Comparison of ENCODE assay signal across 10 mouse cellular contexts in genomic region chr11:79878091-79878490, GRCm38 (mm10).
DNase-seq lines count a peak whose midpoint lies in the region; ATAC-seq lines count a peak whose summit lies in the region.
"Had no signal": no experiment of that assay in that cellular context is flagged by ENCODE, and none has a peak within 500 bp of the region (broad histone marks: within the 10 kb centered on the region; RNA-seq: fewer than 3 reads in every experiment).

No protein-coding gene starts in this region.

- no peak for ATAC-seq in kidney, embryonic 15.5 days (replicated peaks; ENCODE audit: low FRiP score)

- no peaks in the 10 kb centered on the region for H3K27me3 ChIP-seq in kidney, embryonic 15.5 days
- H3K27me3 ChIP-seq: neural tube, embryonic 12.5 days had no signal

- H3K4me1 ChIP-seq in kidney, embryonic 15.5 days, result peaks cover 19% of the 10 kb centered on the region
- H3K4me1 ChIP-seq: neural tube, embryonic 12.5 days had no signal

- intact Hi-C loops in left cerebral cortex, postnatal 14 days (cut with DNase I), result no loop called here

- no peaks in the 10 kb centered on the region for H3K9me3 ChIP-seq in kidney, embryonic 15.5 days (replicated peaks)
- H3K9me3 ChIP-seq: neural tube, embryonic 12.5 days had no signal

- H3K4me3 ChIP-seq in kidney, embryonic 15.5 days (replicated peaks), result no peak overlapping the region
- H3K4me3 ChIP-seq: neural tube, embryonic 12.5 days had no signal

- DNase-seq in adrenal gland, adult 2 months, result peak; percentile 83
- peak; percentile 69 for DNase-seq in gastrocnemius, adult 18-20 months (ENCODE audit: low spot score)
- peak; percentile 82 for DNase-seq in lung, postnatal 36 days
- no peak for DNase-seq in right cerebral cortex, postnatal 4 days
- no peak for DNase-seq in ovary, postnatal 14 days (ENCODE audit: low spot score)
- DNase-seq in left cerebral cortex, adult 18-20 months (ENCODE audit: low spot score in 2 of 2), result no peak
- DNase-seq in left cerebral cortex, postnatal 14 days (ENCODE audit: low spot score in 2 of 2), result no peak
- DNase-seq: cerebellum, postnatal 14 days had no signal

- H3K36me3 ChIP-seq in kidney, embryonic 15.5 days, result no peaks in the 10 kb centered on the region
- H3K36me3 ChIP-seq: neural tube, embryonic 12.5 days had no signal

- peak overlapping the region; percentile 73; the same call in 1 of the 2 replicates for H3K27ac ChIP-seq in kidney, embryonic 15.5 days
- H3K27ac ChIP-seq: neural tube, embryonic 12.5 days had no signal

- H3K4me2 ChIP-seq in kidney, embryonic 15.5 days, result no peak overlapping the region
- H3K4me2 ChIP-seq: neural tube, embryonic 12.5 days had no signal

- WGBS in kidney, embryonic 15.5 days, result 59% methylated on average over 7 of the region's 7 CpGs

- no peak overlapping the region for H3K9ac ChIP-seq in kidney, embryonic 15.5 days
- H3K9ac ChIP-seq: neural tube, embryonic 12.5 days had no signal

Comparison
In these comparisons a context has a peak if more than half of its experiments do, and no peak if none do; other contexts are left out.
1. DNase-seq: peak in adrenal gland, adult 2 months (single experiment), gastrocnemius, adult 18-20 months (single experiment) and lung, postnatal 36 days (single experiment); none in right cerebral cortex, postnatal 4 days (single experiment), ovary, postnatal 14 days (single experiment), left cerebral cortex, adult 18-20 months (0 of 2) and left cerebral cortex, postnatal 14 days (0 of 2).